Mouse (Mus musculus) midbrain, embryonic 16.5 days (tissue): ENCODE measurements around the gene Baz2a. TPM values are rescaled to one million over a fixed set of nuclear protein-coding genes. Genes with fewer than 3 reads are reported as not detected.

Experiments used
- ATAC-seq: fragments of 200-750 bp; cut with Nextera tagmentation; 2 replicates; pipeline ENCODE4 v1.8.0; 2017; ENCODE audit warnings: moderate TSS enrichment
- H3K27ac ChIP-seq: fragments of 300-500 bp; sonication (generic); 2 replicates; pipeline ENCODE4 v1.5.1; 2014; ENCODE audit warnings: mild to moderate bottlenecking, low read length, mixed read lengths
- H3K27me3 ChIP-seq: fragments of 300-500 bp; sonication (generic); 2 replicates; pipeline ENCODE4 v1.6.1; 2014; ENCODE audit warnings: low read depth, low read length, mixed read lengths; ENCODE audit not compliant: control insufficient read depth, insufficient read depth
- H3K36me3 ChIP-seq: fragments of 300-500 bp; sonication (generic); 2 replicates; pipeline ENCODE4 v1.6.1; 2014; ENCODE audit warnings: mild to moderate bottlenecking, low read length, moderate library complexity, mixed read lengths; ENCODE audit not compliant: control insufficient read depth, insufficient read depth
- H3K4me1 ChIP-seq: fragments of 300-500 bp; sonication (generic); 2 replicates; pipeline ENCODE4 v1.6.1; 2014; ENCODE audit warnings: mild to moderate bottlenecking, low read length, mixed read lengths; ENCODE audit not compliant: control insufficient read depth, insufficient read depth
- H3K4me2 ChIP-seq: fragments of 300-500 bp; sonication (generic); 2 replicates; pipeline ENCODE4 v1.6.1; 2014; ENCODE audit warnings: mild to moderate bottlenecking, low read length, mixed read lengths
- H3K4me3 ChIP-seq: fragments of 300-500 bp; sonication (generic); 2 replicates; pipeline ENCODE4 v1.5.1; 2014; ENCODE audit warnings: low read depth, mild to moderate bottlenecking, low read length, moderate library complexity, mixed read lengths
- H3K9ac ChIP-seq: fragments of 300-500 bp; sonication (generic); 2 replicates; pipeline ENCODE4 v1.6.1; 2014; ENCODE audit warnings: low read depth, low read length, mixed read lengths
- H3K9me3 ChIP-seq: fragments of 300-500 bp; sonication (generic); replicated peaks from 2 replicates; pipeline ENCODE4 v1.6.1; 2014; ENCODE audit warnings: mild to moderate bottlenecking, low read length, mixed read lengths; ENCODE audit not compliant: control insufficient read depth, poor library complexity, severe bottlenecking
- WGBS: fragments of 180-500 bp; shearing (Covaris S2); extraction: QIAGEN DNeasy Blood & Tissue Kit; methylation state at CpG from one replicate; pipeline ENCODE4 v1.1.7; 2014; 5-methylcytosine and 5-hydroxymethylcytosine counted together
- polyA plus RNA-seq: library from polyadenylated mRNA; unstranded; fragments of >200 nt; fragmentation: Nextera tagmentation; extraction: Ambion mirVana; gene quantifications from 2 replicates; pipeline ENCODE4 v1.2.1, GENCODE M21; 2015

Gene Baz2a
- polyA plus RNA-seq, 1 experiment from 2014 or later, result 7.4 TPM

DNA sequence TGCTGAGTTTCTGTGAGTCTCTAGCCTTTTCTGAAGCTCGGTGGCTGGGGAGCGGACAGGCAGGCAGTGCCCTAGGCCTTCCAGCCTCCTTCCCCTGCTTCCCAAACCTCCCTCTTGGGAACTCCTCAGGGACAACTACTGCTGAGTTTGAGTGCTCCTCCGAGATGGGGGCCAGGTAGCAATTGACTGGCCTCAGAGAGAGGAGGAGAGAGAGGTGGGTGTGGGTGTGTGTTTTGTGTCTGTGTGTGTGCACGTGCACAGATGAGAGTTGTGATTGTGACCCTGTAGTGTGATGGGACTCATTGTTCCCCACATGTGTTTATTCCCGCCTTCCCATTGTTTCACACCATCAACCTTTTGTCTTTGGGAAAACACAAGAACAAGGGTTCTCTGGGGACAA lies 36.1 kb downstream of the Baz2a start:
- Histone ChIP-seq H3K4me3 (no peak overlapping the region), H3K27ac (no peak overlapping the region), H3K4me1 (no peaks in the 10 kb centered on the region), H3K9ac (no peak overlapping the region), H3K4me2 (no peak overlapping the region), H3K27me3 (no peaks in the 10 kb centered on the region), H3K36me3 (peaks cover 44% of the 10 kb centered on the region), H3K9me3 (no peaks in the 10 kb centered on the region)
- no peak for ATAC-seq
- WGBS, result 83% methylated on average over 5 of the region's 5 CpGs

DNA sequence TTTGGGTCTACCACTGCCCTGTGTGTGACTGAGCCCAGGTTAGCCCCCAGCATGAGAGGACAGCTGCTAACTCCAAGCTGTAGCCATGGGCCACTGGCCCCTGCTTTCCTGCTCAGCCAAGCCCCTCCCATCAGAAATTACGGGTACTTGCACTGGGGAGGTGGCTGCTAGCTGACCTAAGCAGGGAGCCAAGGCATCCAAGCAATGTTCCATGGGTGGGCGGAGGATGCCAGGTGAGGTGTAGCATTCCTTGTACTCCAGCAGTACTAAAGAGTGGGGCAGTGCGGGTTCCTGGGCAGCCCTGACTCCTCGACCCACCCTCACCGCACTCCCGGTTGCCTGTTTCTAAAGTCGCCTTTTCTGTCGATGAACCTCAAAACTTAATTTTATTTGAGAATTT lies 36.8 kb downstream of the Baz2a start:
- Histone ChIP-seq H3K36me3 (peaks cover 38% of the 10 kb centered on the region), H3K4me3 (no peak overlapping the region), H3K27ac (no peak overlapping the region), H3K9ac (no peak overlapping the region), H3K27me3 (no peaks in the 10 kb centered on the region), H3K9me3 (no peaks in the 10 kb centered on the region), H3K4me2 (no peak overlapping the region), H3K4me1 (no peaks in the 10 kb centered on the region)
- ATAC-seq, result no peak
- 92% methylated on average over 8 of the region's 8 CpGs for WGBS

DNA sequence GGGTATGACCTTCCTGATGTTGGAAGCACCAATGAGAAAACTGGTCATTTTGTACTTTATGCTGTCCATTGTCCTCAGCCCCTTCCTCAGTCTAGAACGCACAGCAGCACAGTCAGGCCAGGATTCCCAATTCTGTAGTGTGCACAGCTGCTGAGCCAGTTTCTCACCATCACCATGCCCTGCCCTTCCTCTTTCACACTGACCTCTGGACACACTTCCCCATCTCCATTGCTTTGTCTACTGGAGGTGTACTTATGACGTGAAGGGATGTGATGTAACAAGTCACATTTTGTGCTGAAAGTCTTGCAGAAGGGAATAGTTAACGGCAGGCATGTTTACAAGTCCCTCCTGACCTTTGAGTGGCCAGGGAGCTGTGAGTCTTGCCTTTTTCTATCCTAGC lies 39.9 kb downstream of the Baz2a start:
- H3K27ac ChIP-seq, result no peak overlapping the region
- H3K9me3 ChIP-seq, result no peaks in the 10 kb centered on the region
- peaks cover 9% of the 10 kb centered on the region for H3K36me3 ChIP-seq
- no peak for ATAC-seq
- WGBS, result 85% methylated on average over 3 of the region's 3 CpGs
- H3K4me2 ChIP-seq, result no peak overlapping the region
- H3K4me3 ChIP-seq, result no peak overlapping the region
- H3K4me1 ChIP-seq, result peaks cover 3% of the 10 kb centered on the region; the same call in 1 of the 2 replicates
- no peak overlapping the region for H3K9ac ChIP-seq
- H3K27me3 ChIP-seq, result no peaks in the 10 kb centered on the region

DNA sequence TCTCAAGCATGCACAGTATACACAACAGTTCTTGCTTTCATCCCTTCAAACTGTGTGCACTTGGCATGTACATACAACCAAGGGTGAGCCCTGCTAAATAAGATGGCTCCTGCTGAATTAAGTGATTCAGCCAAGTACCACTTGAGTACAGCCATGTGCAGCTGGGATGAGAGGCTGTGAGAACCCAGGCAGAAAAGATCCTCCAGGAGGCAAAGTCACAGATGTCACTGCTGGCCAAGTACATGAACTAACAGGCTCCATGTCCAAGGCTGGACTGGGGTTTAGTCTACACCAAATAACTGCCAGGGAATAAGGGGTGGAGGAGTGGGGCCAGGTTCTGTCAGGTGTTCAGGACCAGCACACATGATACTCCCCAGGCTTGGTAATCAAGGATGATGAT lies 40.4 kb downstream of the Baz2a start:
- Histone ChIP-seq H3K4me1 (peaks cover 3% of the 10 kb centered on the region; the same call in 1 of the 2 replicates), H3K4me3 (no peak overlapping the region), H3K4me2 (no peak overlapping the region), H3K36me3 (peaks cover 5% of the 10 kb centered on the region), H3K9me3 (no peaks in the 10 kb centered on the region), H3K9ac (no peak overlapping the region), H3K27me3 (no peaks in the 10 kb centered on the region), H3K27ac (no peak overlapping the region)
- ATAC-seq, result no peak

DNA sequence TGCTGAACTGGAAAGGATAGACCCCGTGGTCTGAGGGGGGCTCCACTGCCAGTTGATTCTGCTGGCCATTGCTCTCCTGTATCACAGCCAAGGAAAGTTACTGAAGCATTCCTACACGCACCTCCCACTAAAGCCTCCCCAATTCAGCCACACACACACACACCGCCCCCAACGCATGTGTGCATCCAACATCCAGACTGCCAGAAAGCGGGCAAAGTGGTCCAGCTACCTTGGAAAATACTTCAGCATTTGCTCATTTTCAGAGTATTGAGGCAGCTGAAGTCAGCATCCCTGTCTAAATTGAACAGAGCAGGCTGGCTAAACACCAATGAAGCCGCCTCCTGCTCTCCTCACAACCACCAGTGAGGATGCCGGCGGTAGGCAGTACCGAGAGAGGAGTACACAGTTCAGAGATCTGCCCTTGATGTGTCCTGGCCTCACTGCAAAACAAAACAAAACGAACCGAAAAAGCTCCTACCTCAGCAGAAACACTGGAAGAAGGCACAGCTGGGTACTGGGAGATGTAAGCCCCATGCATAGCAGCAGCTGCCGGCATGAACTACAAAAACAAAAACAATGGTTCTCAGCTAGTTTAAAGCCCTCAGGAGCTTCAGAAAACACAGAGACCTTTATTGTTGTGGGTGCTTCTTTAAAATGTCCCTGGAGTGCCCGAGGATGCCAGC lies 42.4 kb downstream of the Baz2a start:
- WGBS, result 40% methylated on average over 13 of the region's 13 CpGs
- Histone ChIP-seq H3K4me2 (no peak overlapping the region), H3K4me3 (no peak overlapping the region), H3K9ac (0 out of 2 replicates have a peak overlapping the region, but pooled peaks have one; percentile 26), H3K27me3 (no peaks in the 10 kb centered on the region), H3K4me1 (peaks cover 3% of the 10 kb centered on the region; the same call in 1 of the 2 replicates), H3K27ac (no peak overlapping the region), H3K36me3 (peaks cover 4% of the 10 kb centered on the region; the same call in 1 of the 2 replicates), H3K9me3 (no peaks in the 10 kb centered on the region)
- no peak for ATAC-seq

DNA sequence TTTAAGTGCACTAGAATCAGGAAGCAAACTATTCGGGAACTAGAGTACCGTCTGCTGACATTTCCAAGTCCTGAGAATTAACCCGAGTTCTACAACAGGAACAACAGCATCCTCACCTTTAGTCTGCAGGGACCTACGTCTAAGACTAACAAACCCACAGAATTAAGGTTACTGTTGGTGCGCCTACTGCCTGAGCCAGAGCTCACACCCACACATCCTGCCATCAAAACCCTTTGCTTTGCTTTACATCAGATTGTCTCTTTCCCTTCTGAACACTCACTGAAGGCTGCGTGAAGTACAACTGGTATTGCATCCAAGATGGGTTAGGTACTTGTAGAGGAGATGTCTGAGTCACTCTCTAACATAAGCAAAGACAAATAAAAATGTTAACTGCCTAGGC lies 44.0 kb downstream of the Baz2a start:
- no peak overlapping the region for H3K9ac ChIP-seq

DNA sequence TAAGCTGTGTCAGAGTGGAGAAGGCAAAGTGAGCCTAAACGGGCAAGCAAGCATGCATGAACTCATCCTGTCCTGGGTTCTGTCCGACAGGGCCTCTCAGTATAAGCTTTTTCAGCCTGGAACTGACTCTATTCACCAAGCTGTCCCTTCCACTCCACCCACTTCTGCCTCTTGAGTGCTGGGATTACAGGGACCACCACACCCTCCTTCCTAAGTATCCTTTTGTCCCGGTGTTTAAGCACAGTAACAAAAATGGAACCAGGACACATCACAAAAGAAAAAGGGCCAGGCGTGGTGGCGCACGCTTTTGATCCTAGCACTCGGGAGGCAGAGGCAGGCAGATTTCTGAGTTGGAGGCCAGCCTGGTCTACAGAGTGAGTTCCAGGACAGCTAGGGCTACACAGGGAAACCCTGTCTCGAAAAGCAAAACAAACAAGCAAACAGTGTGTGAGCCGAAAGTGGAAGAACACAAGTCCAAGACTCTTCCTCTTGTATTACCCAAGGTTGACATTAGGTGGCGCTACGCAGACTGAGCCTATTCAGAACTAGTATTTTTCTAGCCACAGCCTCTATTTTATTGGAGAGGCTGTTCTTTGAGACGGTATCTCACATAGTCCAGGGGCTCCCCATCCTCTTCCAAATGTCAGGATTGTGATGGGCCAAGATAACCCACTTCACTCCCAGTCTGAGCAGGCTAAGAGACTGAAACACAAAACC lies 49.0 kb downstream of the Baz2a start:
- ATAC-seq, result no peak
- no peaks in the 10 kb centered on the region for H3K27me3 ChIP-seq
- H3K4me1 ChIP-seq, result no peaks in the 10 kb centered on the region
- H3K36me3 ChIP-seq, result no peaks in the 10 kb centered on the region
- no peak overlapping the region for H3K4me2 ChIP-seq
- H3K4me3 ChIP-seq, result no peak overlapping the region
- H3K9ac ChIP-seq, result no peak overlapping the region
- WGBS, result 70% methylated on average over 12 of the region's 12 CpGs
- no peak overlapping the region for H3K27ac ChIP-seq
- no peaks in the 10 kb centered on the region for H3K9me3 ChIP-seq

More for the DNA sequence above, 44.0 kb downstream of the Baz2a start:
- Histone ChIP-seq H3K27ac (no peak overlapping the region), H3K27me3 (no peaks in the 10 kb centered on the region), H3K4me2 (no peak overlapping the region), H3K4me3 (no peak overlapping the region), H3K36me3 (no peaks in the 10 kb centered on the region), H3K4me1 (peaks cover 3% of the 10 kb centered on the region; the same call in 1 of the 2 replicates), H3K9me3 (no peaks in the 10 kb centered on the region)
- ATAC-seq, result no peak
- WGBS, result 90% methylated on average over 6 of the region's 6 CpGs

DNA sequence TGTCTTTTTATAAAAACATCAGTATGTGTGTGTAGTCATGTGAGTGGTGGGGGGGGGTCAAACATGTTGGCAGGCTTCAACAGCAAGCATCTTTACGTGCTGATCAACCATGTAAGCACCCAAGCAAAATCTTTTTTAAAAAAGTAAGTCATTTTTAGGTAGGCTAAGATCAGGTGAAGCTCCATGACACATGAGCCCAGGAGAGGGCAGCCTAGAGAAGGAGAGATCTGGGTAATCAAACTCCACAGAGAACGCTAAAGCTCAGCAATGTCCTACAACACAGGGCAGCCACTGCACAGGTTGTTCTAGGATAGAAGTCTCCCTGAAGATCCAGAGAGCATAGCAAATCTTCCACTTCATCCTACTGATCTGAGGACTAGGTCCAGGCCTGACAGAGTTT lies 50.8 kb downstream of the Baz2a start:
- Histone ChIP-seq H3K9ac (no peak overlapping the region), H3K9me3 (no peaks in the 10 kb centered on the region), H3K4me2 (no peak overlapping the region), H3K27ac (no peak overlapping the region), H3K27me3 (no peaks in the 10 kb centered on the region), H3K36me3 (no peaks in the 10 kb centered on the region), H3K4me3 (no peak overlapping the region), H3K4me1 (no peaks in the 10 kb centered on the region)
- WGBS, result 73% methylated on average over 2 of the region's 2 CpGs
- no peak for ATAC-seq

DNA sequence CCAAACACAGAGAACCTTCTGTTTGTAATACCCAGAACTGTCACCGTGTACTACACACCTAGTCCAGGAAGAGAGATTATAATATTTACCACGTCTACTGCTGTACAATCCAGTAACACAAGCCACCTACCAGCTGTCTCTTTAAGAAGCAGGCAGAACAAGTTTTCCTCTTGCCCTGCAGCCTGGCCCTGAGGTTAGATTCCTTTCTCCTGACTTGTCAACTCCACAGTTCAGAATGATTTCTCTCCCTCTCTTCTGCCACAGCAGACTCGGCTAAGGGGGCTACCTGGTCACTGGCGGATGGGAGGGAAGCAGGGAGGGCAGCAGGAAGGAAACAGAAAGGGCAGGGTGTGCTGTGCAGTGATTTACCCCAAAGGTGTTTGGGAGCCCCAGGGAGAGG lies 52.3 kb downstream of the Baz2a start:
- WGBS, result 91% methylated on average over 4 of the region's 4 CpGs
- no peaks in the 10 kb centered on the region for H3K9me3 ChIP-seq

More for the DNA sequence above, 52.3 kb downstream of the Baz2a start:
- Histone ChIP-seq H3K27me3 (no peaks in the 10 kb centered on the region), H3K4me3 (no peak overlapping the region), H3K9ac (no peak overlapping the region), H3K36me3 (no peaks in the 10 kb centered on the region), H3K4me1 (no peaks in the 10 kb centered on the region), H3K27ac (no peak overlapping the region), H3K4me2 (no peak overlapping the region)
- ATAC-seq, result no peak
